13 mouse cellular contexts compared by ENCODE assay signal in genomic region chr11:119966294-119966693, GRCm38 (mm10).
"Had no signal": no experiment of that assay in that cellular context is flagged by ENCODE, and none has a peak within 500 bp of the region (broad histone marks: within the 10 kb centered on the region; RNA-seq: fewer than 3 reads in every experiment).

No protein-coding gene starts in this region.

- H3K27me3 ChIP-seq: intestine, embryonic 15.5 days; limb, embryonic 13.5 days; midbrain, embryonic 12.5 days had no signal

- H3K27ac ChIP-seq: intestine, embryonic 15.5 days; left cerebral cortex, adult 2 months; limb, embryonic 13.5 days; macrophage; midbrain, embryonic 12.5 days had no signal

- H3K4me1 ChIP-seq: intestine, embryonic 15.5 days had no signal

- DNase-seq: kidney, adult 18-20 months; kidney, postnatal 10 days; kidney, postnatal 4 days; lung, embryonic 14.5 days; lung, postnatal 10 days; thymus, postnatal 4 days had no signal

- H3K9ac ChIP-seq: intestine, embryonic 15.5 days; limb, embryonic 13.5 days; lung, embryonic 14.5 days; midbrain, embryonic 12.5 days had no signal

- H3K36me3 ChIP-seq: intestine, embryonic 15.5 days; midbrain, embryonic 12.5 days had no signal

- ATAC-seq: intestine, embryonic 15.5 days; midbrain, embryonic 16.5 days had no signal

- H3K9me3 ChIP-seq: intestine, embryonic 15.5 days; limb, embryonic 13.5 days; midbrain, embryonic 12.5 days had no signal

- H3K4me2 ChIP-seq: intestine, embryonic 15.5 days; limb, embryonic 13.5 days; liver, embryonic 11.5 days; lung, embryonic 14.5 days; midbrain, embryonic 12.5 days had no signal

- H3K4me3 ChIP-seq: intestine, embryonic 15.5 days; left cerebral cortex, adult 2 months; limb, embryonic 13.5 days; midbrain, embryonic 12.5 days had no signal
